Mouse (Mus musculus): ENCODE results near the gene Dcaf10.

DNA sequence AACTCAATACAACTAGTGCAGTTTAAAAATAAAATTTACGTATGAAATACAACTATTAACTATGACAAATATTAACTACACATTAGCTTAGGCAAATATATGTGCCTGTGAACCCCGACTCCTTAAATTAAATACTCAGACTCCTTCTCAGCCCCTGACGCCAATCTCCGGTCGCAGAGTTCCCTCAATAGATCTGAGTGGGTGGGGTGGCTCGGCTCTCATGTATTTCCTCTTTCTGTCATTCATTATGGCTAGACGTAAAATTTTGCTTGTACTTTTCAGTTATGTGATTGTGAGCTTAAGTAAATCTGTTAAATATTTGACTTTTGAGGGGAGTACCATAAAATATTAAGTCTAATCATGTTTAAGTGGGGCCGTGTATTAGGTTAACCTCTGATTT, 51.1 kb downstream of the Dcaf10 start:
- no peak for TF ChIP-seq CTCF (IDR thresholded peaks at IDR 0.05; ENCODE audit: insufficient read depth, low read length)
- no peak for TF ChIP-seq POLR2A (IDR thresholded peaks at IDR 0.05; ENCODE audit: borderline replicate concordance, extremely low read depth, low read depth, low read length)

Data from lung, adult 2 months (tissue).